Mouse (Mus musculus) MN1 (cell line): ENCODE data around the gene Man2c1.

Experiments
- DNase-seq: peaks from one replicate; pipeline ENCODE4 v3.0.0-alpha.2; 2016; ENCODE audit warnings: low spot score

The Man2c1 gene

GRCm38 (mm10) chr9:57130577-57131433 is at the start of gene Man2c1:
Gene Man2c1 (plus strand): TSS chr9:57130690.
- DNase-seq = peak; percentile 94

GRCm38 (mm10) chr9:57082236-57082635 is 48.3 kb upstream of the Man2c1 start:
- no peak for DNase-seq

GRCm38 (mm10) chr9:57117261-57117755 is 13.2 kb upstream of the Man2c1 start:
- DNase-seq = no peak

- no peak for DNase-seq
Observed at GRCm38 (mm10) chr9:57129641-57130040, 849 bp upstream of the Man2c1 start.

- no peak for DNase-seq
Observed at GRCm38 (mm10) chr9:57137246-57137645, 6.8 kb downstream of the Man2c1 start.

GRCm38 (mm10) chr9:57137777-57138176 is 7.3 kb downstream of the Man2c1 start:
- no peak for DNase-seq

- DNase-seq = no peak
Observed at GRCm38 (mm10) chr9:57138507-57138906, 8.0 kb downstream of the Man2c1 start.

GRCm38 (mm10) chr9:57139110-57139509 is 8.6 kb downstream of the Man2c1 start:
- peak; percentile 54 for DNase-seq

- DNase-seq = no peak
Observed at GRCm38 (mm10) chr9:57139571-57139970, 9.1 kb downstream of the Man2c1 start.

GRCm38 (mm10) chr9:57141417-57142353 is 11.2 kb downstream of the Man2c1 start:
- DNase-seq = no peak

GRCm38 (mm10) chr9:57143212-57143611 is 12.7 kb downstream of the Man2c1 start:
- DNase-seq = no peak

- no peak for DNase-seq
Observed at GRCm38 (mm10) chr9:57144830-57145229, 14.3 kb downstream of the Man2c1 start.

GRCm38 (mm10) chr9:57146451-57147066 is 16.1 kb downstream of the Man2c1 start:
- no peak for DNase-seq

GRCm38 (mm10) chr9:57147205-57148143 is 17.0 kb downstream of the Man2c1 start:
- peak; percentile 30 for DNase-seq

GRCm38 (mm10) chr9:57148144-57148878 is 17.8 kb downstream of the Man2c1 start, which contains the start of gene Neil1:
Gene Neil1 (minus strand): TSS chr9:57148305.
- DNase-seq = peak; percentile 92

- no peak for DNase-seq
Observed at GRCm38 (mm10) chr9:57149021-57149420, 18.5 kb downstream of the Man2c1 start.

GRCm38 (mm10) chr9:57150192-57150591 is 19.7 kb downstream of the Man2c1 start:
- no peak for DNase-seq

- no peak for DNase-seq
Observed at GRCm38 (mm10) chr9:57152331-57152730, 21.8 kb downstream of the Man2c1 start.

- no peak for DNase-seq
Observed at GRCm38 (mm10) chr9:57156383-57156782, 25.9 kb downstream of the Man2c1 start.

- DNase-seq = no peak
Observed at GRCm38 (mm10) chr9:57156823-57157222, 26.3 kb downstream of the Man2c1 start.
